Mouse (Mus musculus): ENCODE measurements around the gene Gm28048. TPM values are rescaled to one million over a fixed set of nuclear protein-coding genes. Genes with fewer than 3 reads are reported as not detected.
A peak's percentile ranks its signal among the peaks of the same experiment; 100 is the strongest.

Gm28048 gene
- polyA plus RNA-seq, 1 experiment from 2014 or later, result 24.7 TPM

- peak overlapping the region; percentile 93; the same call in 1 of the 2 replicates for H3K27ac ChIP-seq (ENCODE audit: low read length)
- H3K36me3 ChIP-seq (ENCODE audit: insufficient read depth, low read length), result peaks cover 20% of the 10 kb centered on the region
- peak overlapping the region; percentile 97 for H3K4me3 ChIP-seq (ENCODE audit: low read length)
- no peak for ATAC-seq (ENCODE audit: low FRiP score, low TSS enrichment)
- H3K4me2 ChIP-seq (replicated peaks; ENCODE audit: low read depth, low read length), result peak overlapping the region; percentile 99
- peak overlapping the region; percentile 97 for H3K9ac ChIP-seq (replicated peaks; ENCODE audit: low read length)
- H3K9me3 ChIP-seq (ENCODE audit: low read length), result no peaks in the 10 kb centered on the region
- peaks cover 11% of the 10 kb centered on the region for H3K4me1 ChIP-seq (ENCODE audit: insufficient read depth, low read length)
- no peaks in the 10 kb centered on the region for H3K27me3 ChIP-seq (ENCODE audit: insufficient read depth, low read length)
- WGBS, result 7% methylated on average over 14 of the region's 14 CpGs
Measured at GRCm38 (mm10) chr11:22991218-22991835, 9.4 kb upstream of the Gm28048 start.

DNA sequence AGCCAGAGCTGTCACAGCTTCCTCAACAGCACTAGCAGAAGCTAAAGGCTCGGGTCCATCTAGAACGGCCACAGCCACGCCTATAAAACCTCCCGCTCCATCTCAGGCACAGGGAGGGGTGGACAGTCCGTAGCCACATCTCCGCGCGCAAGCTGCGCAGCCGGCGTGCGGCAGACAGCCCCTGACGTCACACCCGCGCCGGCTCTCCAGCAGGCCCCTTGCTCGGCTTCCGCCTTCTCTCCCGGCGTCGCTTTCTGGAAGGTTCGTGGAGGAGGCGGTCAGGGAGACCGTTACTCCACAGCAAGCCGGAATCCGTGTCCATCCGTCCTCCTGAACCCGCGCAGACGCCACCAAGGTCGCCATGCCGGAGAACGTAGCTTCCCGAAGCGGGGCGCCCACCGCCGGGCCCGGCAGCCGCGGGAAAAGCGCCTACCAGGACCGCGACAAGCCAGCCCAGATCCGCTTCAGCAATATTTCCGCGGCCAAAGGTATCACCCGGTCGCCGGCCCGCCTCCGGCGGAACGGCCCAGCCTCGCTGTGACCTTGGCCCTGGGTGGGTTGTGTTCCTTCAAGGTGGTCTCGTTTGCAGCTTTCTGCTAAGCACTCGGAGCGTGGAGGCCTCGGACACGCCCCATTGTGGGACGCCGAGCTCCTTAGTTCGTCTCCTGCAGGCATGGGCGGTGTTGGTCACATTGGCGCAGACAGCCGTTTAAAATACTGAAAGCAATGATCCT, 8.7 kb upstream of the Gm28048 start, which contains the start of gene Cct4:
TSS of gene Cct4 (plus strand) at position 127 of the 734 bp plus-strand sequence.
- H3K4me2 ChIP-seq (replicated peaks; ENCODE audit: low read depth, low read length), result peak within 1 kb of the TSS; percentile 99
- ATAC-seq (ENCODE audit: low FRiP score, low TSS enrichment), result peak; percentile 99
- H3K27ac ChIP-seq (ENCODE audit: low read length), result peak within 1 kb of the TSS; percentile 93
- peaks cover 11% of the 10 kb centered on the region for H3K4me1 ChIP-seq (ENCODE audit: insufficient read depth, low read length)
- no peaks in the 10 kb centered on the region for H3K9me3 ChIP-seq (ENCODE audit: low read length)
- under 1% methylated on average over 60 of the region's 66 CpGs for WGBS
- peaks cover 15% of the 10 kb centered on the region for H3K36me3 ChIP-seq (ENCODE audit: insufficient read depth, low read length)
- H3K9ac ChIP-seq (replicated peaks; ENCODE audit: low read length), result peak within 1 kb of the TSS; percentile 97
- peak within 1 kb of the TSS; percentile 97 for H3K4me3 ChIP-seq (ENCODE audit: low read length)
- H3K27me3 ChIP-seq (ENCODE audit: insufficient read depth, low read length), result no peaks in the 10 kb centered on the region

DNA sequence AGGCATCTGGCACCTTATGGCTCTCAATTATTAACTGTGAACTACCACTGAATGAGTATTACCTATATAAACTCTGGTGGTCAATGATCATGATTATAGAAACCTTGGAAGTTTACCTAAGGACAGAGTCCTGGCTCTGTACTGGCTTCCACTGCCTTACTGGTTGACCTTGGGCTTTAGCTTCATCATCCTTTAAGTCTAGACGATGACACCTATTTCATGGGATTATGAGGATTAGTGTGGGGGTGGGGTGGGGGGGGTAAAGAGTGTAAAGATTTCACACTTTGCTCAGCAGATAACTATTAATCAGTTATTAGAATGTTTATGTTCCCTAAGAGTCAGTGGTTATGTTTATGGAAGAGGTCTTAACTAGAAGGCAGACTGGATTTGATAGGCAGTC, 7.9 kb upstream of the Gm28048 start:
- Histone ChIP-seq H3K36me3 (ENCODE audit: insufficient read depth, low read length) (peaks cover 10% of the 10 kb centered on the region), H3K4me3 (ENCODE audit: low read length) (peak overlapping the region; percentile 97), H3K9me3 (ENCODE audit: low read length) (no peaks in the 10 kb centered on the region), H3K27ac (ENCODE audit: low read length) (peak overlapping the region; percentile 93), H3K27me3 (ENCODE audit: insufficient read depth, low read length) (no peaks in the 10 kb centered on the region), H3K9ac (replicated peaks; ENCODE audit: low read length) (peak overlapping the region; percentile 97), H3K4me2 (replicated peaks; ENCODE audit: low read depth, low read length) (peak overlapping the region; percentile 99), H3K4me1 (ENCODE audit: insufficient read depth, low read length) (peaks cover 11% of the 10 kb centered on the region)
- ATAC-seq (ENCODE audit: low FRiP score, low TSS enrichment), result peak; percentile 10
- 38% methylated on average over 1 of the region's 1 CpGs for WGBS

GRCm38 (mm10) chr11:22987357-22987756, 5.5 kb upstream of the Gm28048 start:
- Histone ChIP-seq H3K27ac (ENCODE audit: low read length) (no peak overlapping the region), H3K4me3 (ENCODE audit: low read length) (no peak overlapping the region)

DNA sequence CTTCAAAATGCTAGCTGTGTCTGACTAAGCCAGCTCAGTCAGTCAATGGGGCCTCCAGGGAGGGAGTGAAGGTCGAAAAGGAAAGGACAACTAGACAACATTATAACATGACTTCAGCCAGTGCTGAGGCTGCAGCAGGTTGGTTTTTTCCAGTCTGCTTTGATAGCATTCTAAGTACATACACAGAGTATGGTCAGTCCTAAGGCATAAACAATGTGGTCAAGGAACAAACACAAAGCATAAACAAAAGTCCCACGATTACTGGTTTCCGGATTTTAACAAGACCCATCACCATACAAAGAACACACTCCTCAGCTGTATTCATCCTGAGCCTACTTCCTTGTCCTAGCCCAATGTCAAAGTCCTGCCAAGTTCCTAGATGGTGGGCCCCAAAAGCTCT, 3.6 kb upstream of the Gm28048 start:
- Histone ChIP-seq H3K27me3 (ENCODE audit: insufficient read depth, low read length) (no peaks in the 10 kb centered on the region), H3K9me3 (ENCODE audit: low read length) (no peaks in the 10 kb centered on the region), H3K4me1 (ENCODE audit: insufficient read depth, low read length) (peaks cover 10% of the 10 kb centered on the region), H3K27ac (ENCODE audit: low read length) (no peak overlapping the region), H3K9ac (replicated peaks; ENCODE audit: low read length) (no peak overlapping the region), H3K4me2 (replicated peaks; ENCODE audit: low read depth, low read length) (no peak overlapping the region), H3K36me3 (ENCODE audit: insufficient read depth, low read length) (no peaks in the 10 kb centered on the region), H3K4me3 (ENCODE audit: low read length) (no peak overlapping the region)
- 85% methylated on average over 3 of the region's 3 CpGs for whole genome bisulfite sequencing
- no peak for ATAC-seq (ENCODE audit: low FRiP score, low TSS enrichment)

More at GRCm38 (mm10) chr11:22987357-22987756, 5.5 kb upstream of the Gm28048 start:
- Histone ChIP-seq H3K36me3 (ENCODE audit: insufficient read depth, low read length) (no peaks in the 10 kb centered on the region), H3K27me3 (ENCODE audit: insufficient read depth, low read length) (no peaks in the 10 kb centered on the region), H3K9me3 (ENCODE audit: low read length) (no peaks in the 10 kb centered on the region), H3K4me1 (ENCODE audit: insufficient read depth, low read length) (peaks cover 10% of the 10 kb centered on the region), H3K9ac (replicated peaks; ENCODE audit: low read length) (no peak overlapping the region), H3K4me2 (replicated peaks; ENCODE audit: low read depth, low read length) (no peak overlapping the region)
- ATAC-seq (ENCODE audit: low FRiP score, low TSS enrichment), result no peak
- WGBS, result 38% methylated on average over 2 of the region's 2 CpGs

GRCm38 (mm10) chr11:22982846-22983245, 956 bp upstream of the Gm28048 start:
- Histone ChIP-seq H3K27me3 (ENCODE audit: insufficient read depth, low read length) (no peaks in the 10 kb centered on the region), H3K27ac (ENCODE audit: low read length) (no peak overlapping the region), H3K4me3 (ENCODE audit: low read length) (no peak overlapping the region), H3K36me3 (ENCODE audit: insufficient read depth, low read length) (peaks cover 5% of the 10 kb centered on the region; the same call in 1 of the 2 replicates), H3K9me3 (ENCODE audit: low read length) (no peaks in the 10 kb centered on the region), H3K4me2 (replicated peaks; ENCODE audit: low read depth, low read length) (no peak overlapping the region; the same call in 1 of the 2 replicates), H3K9ac (replicated peaks; ENCODE audit: low read length) (no peak overlapping the region), H3K4me1 (ENCODE audit: insufficient read depth, low read length) (peaks cover 13% of the 10 kb centered on the region)
- ATAC-seq (ENCODE audit: low FRiP score, low TSS enrichment), result no peak
- 76% methylated on average over 6 of the region's 6 CpGs for WGBS

- Histone ChIP-seq H3K9me3 (ENCODE audit: low read length) (no peaks in the 10 kb centered on the region), H3K4me2 (replicated peaks; ENCODE audit: low read depth, low read length) (peak overlapping the region; percentile 86), H3K27me3 (ENCODE audit: insufficient read depth, low read length) (no peaks in the 10 kb centered on the region), H3K4me1 (ENCODE audit: insufficient read depth, low read length) (peaks cover 14% of the 10 kb centered on the region), H3K27ac (ENCODE audit: low read length) (peak overlapping the region; percentile 98), H3K9ac (replicated peaks; ENCODE audit: low read length) (peak overlapping the region; percentile 89), H3K4me3 (ENCODE audit: low read length) (peak overlapping the region; percentile 61), H3K36me3 (ENCODE audit: insufficient read depth, low read length) (peaks cover 11% of the 10 kb centered on the region)
- 3% methylated on average over 12 of the region's 12 CpGs for WGBS
- ATAC-seq (ENCODE audit: low FRiP score, low TSS enrichment), result peak; percentile 52; the same call in 1 of the 2 replicates
Measured at GRCm38 (mm10) chr11:22981543-22981950, 343 bp downstream of the Gm28048 start.

DNA sequence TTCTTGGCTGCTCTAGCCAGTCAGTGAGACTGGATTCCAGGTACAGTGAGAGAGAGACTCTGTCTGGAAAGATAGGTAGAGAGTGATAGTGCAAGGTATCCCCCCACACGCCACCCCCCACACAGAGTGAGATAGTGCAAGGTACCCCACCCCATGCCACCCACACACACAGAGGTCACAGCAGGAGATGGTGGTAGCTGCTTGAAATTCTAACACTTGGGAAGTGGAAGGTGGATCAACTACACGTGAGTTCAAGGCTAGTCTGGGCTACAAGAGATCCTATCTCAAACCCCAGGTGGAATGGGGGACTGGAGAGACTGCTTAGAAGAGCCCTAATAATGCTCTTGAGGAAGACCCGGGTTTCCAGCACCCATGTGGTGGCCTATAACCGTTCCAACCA, 849 bp downstream of the Gm28048 start:
- Histone ChIP-seq H3K4me2 (replicated peaks; ENCODE audit: low read depth, low read length) (peak overlapping the region; percentile 86), H3K27ac (ENCODE audit: low read length) (no peak overlapping the region)
- WGBS, result 40% methylated on average over 4 of the region's 4 CpGs

GRCm38 (mm10) chr11:22979221-22979620, 2.7 kb downstream of the Gm28048 start:
- peaks cover 1% of the 10 kb centered on the region; the same call in 1 of the 2 replicates for H3K9me3 ChIP-seq (ENCODE audit: low read length)
- H3K27me3 ChIP-seq (ENCODE audit: insufficient read depth, low read length), result no peaks in the 10 kb centered on the region
- ATAC-seq (ENCODE audit: low FRiP score, low TSS enrichment), result no peak
- H3K4me1 ChIP-seq (ENCODE audit: insufficient read depth, low read length), result peaks cover 28% of the 10 kb centered on the region
- H3K4me2 ChIP-seq (replicated peaks; ENCODE audit: low read depth, low read length), result no peak overlapping the region
- WGBS, result 84% methylated on average over 1 of the region's 1 CpGs
- no peak overlapping the region for H3K9ac ChIP-seq (replicated peaks; ENCODE audit: low read length)
- H3K27ac ChIP-seq (ENCODE audit: low read length), result no peak overlapping the region
- peaks cover 18% of the 10 kb centered on the region for H3K36me3 ChIP-seq (ENCODE audit: insufficient read depth, low read length)
- no peak overlapping the region for H3K4me3 ChIP-seq (ENCODE audit: low read length)

More for the DNA sequence above, 849 bp downstream of the Gm28048 start:
- no peaks in the 10 kb centered on the region for H3K9me3 ChIP-seq (ENCODE audit: low read length)
- no peaks in the 10 kb centered on the region for H3K27me3 ChIP-seq (ENCODE audit: insufficient read depth, low read length)
- 0 out of 2 replicates have a peak, but pooled peaks have one; percentile 25 for ATAC-seq (ENCODE audit: low FRiP score, low TSS enrichment)
- H3K4me1 ChIP-seq (ENCODE audit: insufficient read depth, low read length), result peaks cover 19% of the 10 kb centered on the region
- peaks cover 16% of the 10 kb centered on the region for H3K36me3 ChIP-seq (ENCODE audit: insufficient read depth, low read length)
- H3K4me3 ChIP-seq (ENCODE audit: low read length), result peak overlapping the region; percentile 61
- peak overlapping the region; percentile 89 for H3K9ac ChIP-seq (replicated peaks; ENCODE audit: low read length)

DNA sequence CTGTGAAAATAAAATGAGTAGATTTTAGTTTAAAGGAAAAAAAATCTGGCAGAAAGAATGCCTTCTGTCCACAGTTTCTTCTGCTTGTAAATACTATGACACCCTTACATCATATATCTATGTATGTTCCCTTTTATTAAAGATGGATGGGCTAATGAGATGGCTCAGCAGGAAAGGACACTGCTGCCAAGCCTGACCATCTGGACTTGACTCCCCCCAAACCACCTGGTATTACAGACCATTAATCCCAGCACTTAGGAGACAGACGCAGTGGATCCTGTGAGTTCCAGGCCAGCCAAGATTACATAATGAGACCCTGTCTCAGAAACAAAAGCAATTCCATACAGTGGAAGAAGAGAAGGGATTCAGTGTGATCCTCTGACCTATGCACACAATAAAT, 3.2 kb downstream of the Gm28048 start:
- Histone ChIP-seq H3K4me3 (ENCODE audit: low read length) (no peak overlapping the region), H3K27ac (ENCODE audit: low read length) (no peak overlapping the region), H3K9me3 (ENCODE audit: low read length) (peaks cover 6% of the 10 kb centered on the region), H3K9ac (replicated peaks; ENCODE audit: low read length) (no peak overlapping the region), H3K4me1 (ENCODE audit: insufficient read depth, low read length) (peaks cover 31% of the 10 kb centered on the region), H3K36me3 (ENCODE audit: insufficient read depth, low read length) (peaks cover 23% of the 10 kb centered on the region), H3K27me3 (ENCODE audit: insufficient read depth, low read length) (no peaks in the 10 kb centered on the region), H3K4me2 (replicated peaks; ENCODE audit: low read depth, low read length) (no peak overlapping the region)
- ATAC-seq (ENCODE audit: low FRiP score, low TSS enrichment), result no peak
- WGBS, result 37% methylated on average over 1 of the region's 1 CpGs
